In genomic region chr11:116625081-116626000, GRCm38 (mm10) we compare ENCODE assay signal across 8 mouse cellular contexts. TPM values are rescaled to one million over a fixed set of nuclear protein-coding genes. Genes with fewer than 3 reads are reported as not detected.
DNase-seq lines count a peak whose midpoint lies in the region; ATAC-seq and TF ChIP-seq lines count a peak whose summit lies in the region.

No protein-coding gene starts in this region.

- H3K4me3 ChIP-seq in kidney, postnatal 0 days (replicated peaks; ENCODE audit: low read depth, low read length): no peak overlapping the region
- H3K4me3 ChIP-seq in kidney, embryonic 14.5 days (ENCODE audit: low read length): no peak overlapping the region
- H3K4me3 ChIP-seq in ES-Bruce4 (ENCODE audit: low read depth, low read length): 0 out of 2 replicates have a peak overlapping the region, but pooled peaks have one; percentile 7
- H3K4me3 ChIP-seq in bone marrow macrophage, adult 2 months (ENCODE audit: insufficient read depth, low read length): no peak overlapping the region

- H3K9me3 ChIP-seq in kidney, postnatal 0 days (replicated peaks; ENCODE audit: low read length): no peaks in the 10 kb centered on the region
- H3K9me3 ChIP-seq in kidney, embryonic 14.5 days (ENCODE audit: control insufficient read depth, low read length): no peaks in the 10 kb centered on the region
- H3K9me3 ChIP-seq in ES-Bruce4 (replicated peaks; ENCODE audit: control insufficient read depth, insufficient read depth, low read length, poor library complexity, severe bottlenecking): no peaks in the 10 kb centered on the region

- no peak for ATAC-seq in kidney, postnatal 0 days (replicated peaks; ENCODE audit: low FRiP score, low read depth)
- ATAC-seq in kidney, embryonic 14.5 days (ENCODE audit: low FRiP score, low TSS enrichment): no peak
- ATAC-seq in frontal cortex, adult (ENCODE audit: low TSS enrichment): no peak
- ATAC-seq in inflammation-experienced regulatory T-cells, adult 6 months: no peak

- H3K27ac ChIP-seq in kidney, postnatal 0 days: no peak overlapping the region
- H3K27ac ChIP-seq in kidney, embryonic 14.5 days (ENCODE audit: low read depth, low read length): no peak overlapping the region
- peak overlapping the region; percentile 91 for H3K27ac ChIP-seq in ES-Bruce4 (ENCODE audit: insufficient read depth, low read length)
- peak overlapping the region; percentile 71; the same call in 1 of the 2 replicates for H3K27ac ChIP-seq in bone marrow macrophage, adult 2 months (ENCODE audit: insufficient read depth, low read depth, low read length)

- H3K9ac ChIP-seq in kidney, postnatal 0 days (ENCODE audit: low read depth, low read length): no peak overlapping the region
- H3K9ac ChIP-seq in kidney, embryonic 14.5 days (ENCODE audit: low read depth, low read length): no peak overlapping the region
- peak overlapping the region; percentile 86 for H3K9ac ChIP-seq in ES-Bruce4 (ENCODE audit: low read depth, poor library complexity, severe bottlenecking)

- 0 out of 2 replicates have a peak, but pooled peaks have one; percentile 27 for TF ChIP-seq EP300 in ES-Bruce4 (IDR thresholded peaks at IDR 0.05; ENCODE audit: insufficient read depth, low read depth, low read length)

- WGBS in kidney, postnatal 0 days: 81% methylated on average over 17 of the region's 17 CpGs
- WGBS in kidney, embryonic 14.5 days: 77% methylated on average over 17 of the region's 17 CpGs

- H3K4me1 ChIP-seq in kidney, postnatal 0 days (replicated peaks; ENCODE audit: insufficient read depth, low read length): peaks cover 29% of the 10 kb centered on the region
- H3K4me1 ChIP-seq in kidney, embryonic 14.5 days (ENCODE audit: control insufficient read depth, insufficient read depth, low read length): peaks cover 36% of the 10 kb centered on the region
- peaks cover 12% of the 10 kb centered on the region for H3K4me1 ChIP-seq in ES-Bruce4 (ENCODE audit: control insufficient read depth, insufficient read depth, low read length)
- peaks cover 46% of the 10 kb centered on the region for H3K4me1 ChIP-seq in bone marrow macrophage, adult 2 months (ENCODE audit: control insufficient read depth, insufficient read depth, low read length)

- no peak overlapping the region for H3K4me2 ChIP-seq in kidney, postnatal 0 days (ENCODE audit: low read length)
- H3K4me2 ChIP-seq in kidney, embryonic 14.5 days (replicated peaks; ENCODE audit: low read depth, low read length): no peak overlapping the region

- TF ChIP-seq CTCF in kidney, postnatal 0 days (IDR thresholded peaks at IDR 0.05; ENCODE audit: low read depth): peak; percentile 71
- peak; percentile 89 for TF ChIP-seq CTCF in ES-Bruce4 (IDR thresholded peaks at IDR 0.05; ENCODE audit: low read depth, low read length)
- peak; percentile 83 for TF ChIP-seq CTCF in bone marrow macrophage, adult 2 months (IDR thresholded peaks at IDR 0.05; ENCODE audit: low read depth, low read length)

- DNase-seq in kidney, postnatal 0 days (ENCODE audit: low spot score): no peak
- DNase-seq in induced T-regulatory cell, adult 2 months (ENCODE audit: low read depth): peak; percentile 87
- DNase-seq in naive thymus-derived CD4-positive, alpha-beta T cell, adult 2 months (ENCODE audit: low read depth): peak; percentile 85

- no peaks in the 10 kb centered on the region for H3K27me3 ChIP-seq in kidney, postnatal 0 days (ENCODE audit: insufficient read depth, low read length)
- H3K27me3 ChIP-seq in kidney, embryonic 14.5 days (ENCODE audit: control insufficient read depth, insufficient read depth, low read length): no peaks in the 10 kb centered on the region; the same call in 1 of the 2 replicates
- no peaks in the 10 kb centered on the region for H3K27me3 ChIP-seq in ES-Bruce4 (ENCODE audit: control insufficient read depth, insufficient read depth, low read length, poor library complexity, severe bottlenecking)

- TF ChIP-seq POLR2A in ES-Bruce4 (IDR thresholded peaks at IDR 0.05; ENCODE audit: insufficient read depth, low read length): no peak
- TF ChIP-seq POLR2A in bone marrow macrophage, adult 2 months (IDR thresholded peaks at IDR 0.05; ENCODE audit: borderline replicate concordance, low read depth, low read length): no peak

- no peaks in the 10 kb centered on the region for H3K36me3 ChIP-seq in kidney, postnatal 0 days (ENCODE audit: insufficient read depth, low read length)
- no peaks in the 10 kb centered on the region for H3K36me3 ChIP-seq in kidney, embryonic 14.5 days (ENCODE audit: control insufficient read depth, insufficient read depth, low read length)
- H3K36me3 ChIP-seq in ES-Bruce4 (ENCODE audit: control insufficient read depth, insufficient read depth, low read length, poor library complexity, severe bottlenecking): no peaks in the 10 kb centered on the region

RNA-seq across cellular contexts. Expression of gene Rhbdf2, which starts 1.5 kb away (rescaled TPM):
- 8.8 and 9.0 TPM in 2 replicates for polyA plus RNA-seq in kidney, postnatal 0 days (2015; fragmentation: Nextera tagmentation; extraction: Ambion mirVana)
- polyA plus RNA-seq in kidney, embryonic 14.5 days (2014; fragmentation: Nextera tagmentation; extraction: Ambion mirVana): 5.4 and 7.2 TPM in 2 replicates
- polyA plus RNA-seq in ES-Bruce4 (2011; ENCODE audit: insufficient read depth, insufficient read length, low read depth, missing spikeins): 36.5 and 39.1 TPM in 2 replicates
- 37.5 and 39.0 TPM in 2 replicates for polyA plus RNA-seq in bone marrow macrophage, adult 2 months (2012; ENCODE audit: insufficient read depth, insufficient read length, missing spikeins)
- polyA plus RNA-seq in inflammation-experienced regulatory T-cells, adult 6 months (2017; shearing (Covaris generic)): 1 to 10 TPM; 3.4 to 9.3 (median 3.9) TPM

RNA-seq across cellular contexts. Expression of gene Prcd, which starts 28.0 kb away (rescaled TPM):
- polyA plus RNA-seq in kidney, postnatal 0 days (2015; fragmentation: Nextera tagmentation; extraction: Ambion mirVana): 1.3 and 1.4 TPM in 2 replicates
- 1.1 and 1.4 TPM in 2 replicates for polyA plus RNA-seq in kidney, embryonic 14.5 days (2014; fragmentation: Nextera tagmentation; extraction: Ambion mirVana)
- not detected in 2 replicates for polyA plus RNA-seq in ES-Bruce4 (2011; ENCODE audit: insufficient read depth, insufficient read length, low read depth, missing spikeins)
- not detected in 2 replicates for polyA plus RNA-seq in bone marrow macrophage, adult 2 months (2012; ENCODE audit: insufficient read depth, insufficient read length, missing spikeins)
- polyA plus RNA-seq in inflammation-experienced regulatory T-cells, adult 6 months (2017; shearing (Covaris generic)): not detected

RNA-seq across cellular contexts. Expression of gene Cygb, which starts 28.8 kb away (rescaled TPM):
- 35.2 and 37.5 TPM in 2 replicates for polyA plus RNA-seq in kidney, postnatal 0 days (2015; fragmentation: Nextera tagmentation; extraction: Ambion mirVana)
- polyA plus RNA-seq in kidney, embryonic 14.5 days (2014; fragmentation: Nextera tagmentation; extraction: Ambion mirVana): 11.0 and 11.3 TPM in 2 replicates
- not detected in 2 replicates for polyA plus RNA-seq in ES-Bruce4 (2011; ENCODE audit: insufficient read depth, insufficient read length, low read depth, missing spikeins)
- polyA plus RNA-seq in bone marrow macrophage, adult 2 months (2012; ENCODE audit: insufficient read depth, insufficient read length, missing spikeins): not detected in 2 replicates
- under 1 TPM in 2 of 3 experiments, not detected in 1; 0.24 to 0.32 TPM for polyA plus RNA-seq in inflammation-experienced regulatory T-cells, adult 6 months (2017; shearing (Covaris generic))

RNA-seq across cellular contexts. Expression of gene Aanat, which starts 39.1 kb away (rescaled TPM):
- polyA plus RNA-seq in kidney, postnatal 0 days (2015; fragmentation: Nextera tagmentation; extraction: Ambion mirVana): not detected in 2 replicates
- not detected in 2 replicates for polyA plus RNA-seq in kidney, embryonic 14.5 days (2014; fragmentation: Nextera tagmentation; extraction: Ambion mirVana)
- not detected in 2 replicates for polyA plus RNA-seq in ES-Bruce4 (2011; ENCODE audit: insufficient read depth, insufficient read length, low read depth, missing spikeins)
- polyA plus RNA-seq in bone marrow macrophage, adult 2 months (2012; ENCODE audit: insufficient read depth, insufficient read length, missing spikeins): not detected in 2 replicates
- polyA plus RNA-seq in inflammation-experienced regulatory T-cells, adult 6 months (2017; shearing (Covaris generic)): not detected

RNA-seq across cellular contexts. Expression of gene Ube2o, which starts 44.1 kb away (rescaled TPM):
- 8.6 and 8.9 TPM in 2 replicates for polyA plus RNA-seq in kidney, postnatal 0 days (2015; fragmentation: Nextera tagmentation; extraction: Ambion mirVana)
- polyA plus RNA-seq in kidney, embryonic 14.5 days (2014; fragmentation: Nextera tagmentation; extraction: Ambion mirVana): 11.2 and 13.5 TPM in 2 replicates
- 36.1 and 43.6 TPM in 2 replicates for polyA plus RNA-seq in ES-Bruce4 (2011; ENCODE audit: insufficient read depth, insufficient read length, low read depth, missing spikeins)
- polyA plus RNA-seq in bone marrow macrophage, adult 2 months (2012; ENCODE audit: insufficient read depth, insufficient read length, missing spikeins): 6.2 and 8.0 TPM in 2 replicates
- 1 to 10 TPM; 1.5 to 2.2 (median 2.0) TPM for polyA plus RNA-seq in inflammation-experienced regulatory T-cells, adult 6 months (2017; shearing (Covaris generic))

Comparison
In these comparisons a context has a peak if more than half of its experiments do, and no peak if none do; other contexts are left out.
1. H3K27ac ChIP-seq: peak in ES-Bruce4 (single experiment) and bone marrow macrophage, adult 2 months (single experiment); none in kidney, postnatal 0 days (single experiment) and kidney, embryonic 14.5 days (single experiment).
2. Peak in every context shown above with its lines, with median percentiles within 50 percentile points of each other: CTCF ChIP-seq.